In the genomic region with DNA sequence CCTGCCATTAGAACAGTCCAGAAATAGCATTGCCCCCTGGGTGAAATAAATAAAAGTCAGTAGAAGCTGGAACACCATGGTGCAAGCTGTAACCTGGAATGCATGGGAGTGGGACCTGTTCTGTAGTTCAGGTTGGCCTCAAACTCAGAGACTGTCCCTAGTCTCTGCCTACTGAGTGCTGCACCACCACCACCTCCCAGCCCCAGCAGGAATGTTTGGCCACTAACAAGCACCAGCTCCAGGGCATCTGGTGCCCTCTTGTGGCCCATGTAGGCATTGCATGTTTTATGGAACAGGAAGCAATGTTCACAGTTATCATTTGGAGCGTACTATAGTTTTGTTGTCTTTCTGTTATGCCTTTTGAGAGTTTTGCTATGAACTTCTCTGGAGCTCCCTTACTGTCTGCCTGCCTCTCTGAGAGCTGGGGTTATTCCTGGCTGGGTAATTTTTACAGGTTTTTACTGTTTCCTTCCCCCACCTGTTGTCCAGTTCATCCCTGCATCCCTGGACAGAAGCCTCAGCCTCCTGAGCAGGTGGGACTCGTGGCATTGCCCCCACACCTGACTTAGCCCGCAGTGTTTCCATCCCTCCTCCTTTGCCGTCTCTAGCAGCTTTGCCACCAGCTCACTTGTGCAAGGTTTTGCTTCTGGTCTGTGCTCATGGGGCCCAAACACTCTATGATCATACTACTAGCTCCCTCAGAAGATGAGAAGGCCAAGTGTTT, we compare ENCODE assay signal across 8 mouse cellular contexts.
DNase-seq lines count a peak whose midpoint lies in the region; ATAC-seq and TF ChIP-seq lines count a peak whose summit lies in the region.

No protein-coding gene starts in this region.

- no peaks in the 10 kb centered on the region for H3K27me3 ChIP-seq in forebrain, embryonic 12.5 days
- no peaks in the 10 kb centered on the region for H3K27me3 ChIP-seq in liver, embryonic 16.5 days (ENCODE audit: control insufficient read depth, insufficient read depth, low read depth, low read length)
- no peaks in the 10 kb centered on the region for H3K27me3 ChIP-seq in neural tube, embryonic 13.5 days
- no peaks in the 10 kb centered on the region for H3K27me3 ChIP-seq in stomach, postnatal 0 days (ENCODE audit: control insufficient read depth, insufficient read depth, low read length)

- H3K4me1 ChIP-seq in forebrain, embryonic 12.5 days: no peaks in the 10 kb centered on the region
- peaks cover 3% of the 10 kb centered on the region for H3K4me1 ChIP-seq in liver, embryonic 16.5 days (ENCODE audit: control insufficient read depth, low read depth, low read length)
- peaks cover 4% of the 10 kb centered on the region for H3K4me1 ChIP-seq in neural tube, embryonic 13.5 days (replicated peaks)
- no peaks in the 10 kb centered on the region for H3K4me1 ChIP-seq in stomach, postnatal 0 days (replicated peaks; ENCODE audit: control insufficient read depth, insufficient read depth)

- H3K36me3 ChIP-seq in forebrain, embryonic 12.5 days (replicated peaks): no peaks in the 10 kb centered on the region
- no peaks in the 10 kb centered on the region for H3K36me3 ChIP-seq in liver, embryonic 16.5 days (ENCODE audit: control insufficient read depth, insufficient read depth)
- H3K36me3 ChIP-seq in neural tube, embryonic 13.5 days: no peaks in the 10 kb centered on the region
- no peaks in the 10 kb centered on the region for H3K36me3 ChIP-seq in stomach, postnatal 0 days (ENCODE audit: control insufficient read depth, insufficient read depth, low read length)

- TF ChIP-seq CTCF in stomach, postnatal 0 days (IDR thresholded peaks at IDR 0.05; ENCODE audit: low read depth): peak; percentile 100

- intact Hi-C loops in heart, postnatal 10 days (cut with DNase I): loop anchor here (1.0 to 5.0 kb wide), 2 partner anchors 122 to 139 kb away; no protein-coding TSS in a partner anchor

- H3K9ac ChIP-seq in forebrain, embryonic 12.5 days: no peak overlapping the region
- no peak overlapping the region for H3K9ac ChIP-seq in liver, embryonic 16.5 days (ENCODE audit: low read depth, low read length)
- H3K9ac ChIP-seq in neural tube, embryonic 13.5 days: no peak overlapping the region
- no peak overlapping the region for H3K9ac ChIP-seq in stomach, postnatal 0 days (ENCODE audit: low read length)

- WGBS in forebrain, embryonic 12.5 days: 69% methylated on average over 4 of the region's 4 CpGs
- 39% methylated on average over 4 of the region's 4 CpGs for WGBS in liver, embryonic 16.5 days (ENCODE audit: insufficient replicate concordance)
- WGBS in neural tube, embryonic 13.5 days: 65% methylated on average over 4 of the region's 4 CpGs
- 49% methylated on average over 4 of the region's 4 CpGs for WGBS in stomach, postnatal 0 days

- H3K4me2 ChIP-seq in forebrain, embryonic 12.5 days: no peak overlapping the region
- no peak overlapping the region for H3K4me2 ChIP-seq in liver, embryonic 16.5 days (ENCODE audit: low read depth, low read length)
- no peak overlapping the region for H3K4me2 ChIP-seq in neural tube, embryonic 13.5 days
- no peak overlapping the region for H3K4me2 ChIP-seq in stomach, postnatal 0 days (replicated peaks; ENCODE audit: low read depth)

- TF ChIP-seq EP300 in stomach, postnatal 0 days (optimal IDR thresholded peaks at IDR 0.05): no peak

- ATAC-seq in forebrain, embryonic 12.5 days (ENCODE audit: low FRiP score): peak; percentile 77; the same call in 1 of the 2 replicates
- peak; percentile 73 for ATAC-seq in liver, embryonic 16.5 days (ENCODE audit: low read depth)
- peak; percentile 78 for ATAC-seq in neural tube, embryonic 13.5 days (ENCODE audit: low read depth)
- peak; percentile 89 for ATAC-seq in stomach, postnatal 0 days (ENCODE audit: low FRiP score, low TSS enrichment)

- DNase-seq in CD8-positive naive resting alpha-beta T cell, adult 2 months (ENCODE audit: low read depth in 2 of 2, low spot score in 2 of 2): peak; percentile 72 to 82
- peak; percentile 86 for DNase-seq in c-Kit-positive CD71-negative TER-119-negative erythroid progenitor cells, embryonic 14.5 days (ENCODE audit: low read depth)
- DNase-seq in heart, postnatal 10 days: peak; percentile 90 to 94
- DNase-seq in kidney, postnatal 36 days: peak; percentile 87 to 94
- peak; percentile 88 for DNase-seq in stomach, postnatal 0 days (ENCODE audit: low spot score)

- no peak overlapping the region for H3K27ac ChIP-seq in forebrain, embryonic 12.5 days
- no peak overlapping the region for H3K27ac ChIP-seq in liver, embryonic 16.5 days (ENCODE audit: low read length)
- H3K27ac ChIP-seq in neural tube, embryonic 13.5 days (replicated peaks): no peak overlapping the region
- H3K27ac ChIP-seq in stomach, postnatal 0 days (replicated peaks): no peak overlapping the region

- no peaks in the 10 kb centered on the region for H3K9me3 ChIP-seq in forebrain, embryonic 12.5 days
- H3K9me3 ChIP-seq in liver, embryonic 16.5 days (replicated peaks; ENCODE audit: control insufficient read depth, low read length): no peaks in the 10 kb centered on the region
- no peaks in the 10 kb centered on the region for H3K9me3 ChIP-seq in neural tube, embryonic 13.5 days
- H3K9me3 ChIP-seq in stomach, postnatal 0 days (ENCODE audit: control insufficient read depth, low read length): no peaks in the 10 kb centered on the region

- H3K4me3 ChIP-seq in forebrain, embryonic 12.5 days (replicated peaks): no peak overlapping the region
- no peak overlapping the region for H3K4me3 ChIP-seq in liver, embryonic 16.5 days (ENCODE audit: low read depth, low read length)
- no peak overlapping the region for H3K4me3 ChIP-seq in neural tube, embryonic 13.5 days
- H3K4me3 ChIP-seq in stomach, postnatal 0 days (ENCODE audit: low read depth, low read length): no peak overlapping the region
